Mouse (Mus musculus) heart, embryonic 15.5 days (tissue): ENCODE results near the gene 2810006K23Rik. TPM values are rescaled to one million over a fixed set of nuclear protein-coding genes. Genes with fewer than 3 reads are reported as not detected.
"Not testable (repeated sequence)": the region's sequence is repeated elsewhere in the genome, so short reads cannot be mapped to it uniquely, and the experiment has no call there.

Experiments
- ATAC-seq: fragments of 200-750 bp; cut with Nextera tagmentation; replicated peaks from 2 replicates; pipeline ENCODE4 v1.8.0; 2017; ENCODE audit warnings: low read depth, moderate TSS enrichment; ENCODE audit not compliant: insufficient number of reproducible peaks, insufficient read depth, low FRiP score
- H3K27ac ChIP-seq: fragments of 300-500 bp; sonication (generic); 2 replicates; pipeline ENCODE4 v1.5.1; 2015; ENCODE audit warnings: mild to moderate bottlenecking, inconsistent platforms
- H3K27me3 ChIP-seq: fragments of 300-500 bp; sonication (generic); 2 replicates; pipeline ENCODE4 v1.6.1; 2015; ENCODE audit warnings: inconsistent platforms
- H3K36me3 ChIP-seq: fragments of 300-500 bp; sonication (generic); 2 replicates; pipeline ENCODE4 v1.6.1; 2015; ENCODE audit warnings: mild to moderate bottlenecking, inconsistent platforms
- H3K4me1 ChIP-seq: fragments of 300-500 bp; sonication (generic); replicated peaks from 2 replicates; pipeline ENCODE4 v1.6.1; 2015; ENCODE audit warnings: inconsistent platforms
- H3K4me2 ChIP-seq: fragments of 300-500 bp; sonication (generic); 2 replicates; pipeline ENCODE4 v1.6.1; 2015; ENCODE audit warnings: inconsistent platforms, mild to moderate bottlenecking, moderate library complexity
- H3K4me3 ChIP-seq: fragments of 300-500 bp; sonication (generic); 2 replicates; pipeline ENCODE4 v1.5.1; 2015; ENCODE audit warnings: mild to moderate bottlenecking, inconsistent platforms
- H3K9ac ChIP-seq: fragments of 300-500 bp; sonication (generic); 2 replicates; pipeline ENCODE4 v1.6.1; 2015; ENCODE audit warnings: mild to moderate bottlenecking, inconsistent platforms
- H3K9me3 ChIP-seq: fragments of 300-500 bp; sonication (generic); replicated peaks from 2 replicates; pipeline ENCODE4 v1.6.1; 2016; ENCODE audit warnings: inconsistent platforms
- WGBS: fragments of 180-500 bp; shearing (Covaris S2); methylation state at CpG from one replicate; pipeline ENCODE4 v1.1.7; 2015; ENCODE audit warnings: mixed read lengths; 5-methylcytosine and 5-hydroxymethylcytosine counted together
- polyA plus RNA-seq: library from polyadenylated mRNA; unstranded; fragments of >200 nt; fragmentation: Nextera tagmentation; extraction: Ambion mirVana; gene quantifications from 2 replicates; pipeline ENCODE4 v1.2.1, GENCODE M21; 2015

2810006K23Rik gene
- polyA plus RNA-seq, 1 experiment from 2014 or later: 19.0 TPM

DNA sequence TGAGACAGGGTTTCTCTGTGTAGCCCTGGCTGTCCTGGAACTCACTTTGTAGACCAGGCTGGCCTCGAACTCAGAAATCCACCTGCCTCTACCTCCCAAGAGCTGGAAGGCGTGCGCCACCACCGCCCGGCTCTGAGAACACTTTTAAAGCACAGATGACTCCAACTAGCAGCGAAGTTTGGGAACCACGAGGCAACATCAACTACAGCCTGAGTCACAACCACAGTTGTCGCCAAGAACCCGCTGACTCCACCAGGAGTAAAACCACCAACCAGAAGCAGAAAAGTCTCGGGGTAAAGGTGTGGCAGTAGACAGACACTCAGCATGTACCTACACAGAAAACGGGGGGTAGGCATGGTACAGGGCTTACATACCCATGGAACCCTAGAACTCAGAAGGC lies 17.8 kb upstream of the 2810006K23Rik start:
- Histone ChIP-seq H3K27ac (no peak overlapping the region), H3K4me2 (no peak overlapping the region), H3K27me3 (no peaks in the 10 kb centered on the region), H3K36me3 (peaks cover 67% of the 10 kb centered on the region), H3K4me1 (no peaks in the 10 kb centered on the region; the same call in 1 of the 2 replicates), H3K9ac (no peak overlapping the region), H3K9me3 (no peaks in the 10 kb centered on the region), H3K4me3 (no peak overlapping the region)
- WGBS: 91% methylated on average over 11 of the region's 11 CpGs
- ATAC-seq: no peak

DNA sequence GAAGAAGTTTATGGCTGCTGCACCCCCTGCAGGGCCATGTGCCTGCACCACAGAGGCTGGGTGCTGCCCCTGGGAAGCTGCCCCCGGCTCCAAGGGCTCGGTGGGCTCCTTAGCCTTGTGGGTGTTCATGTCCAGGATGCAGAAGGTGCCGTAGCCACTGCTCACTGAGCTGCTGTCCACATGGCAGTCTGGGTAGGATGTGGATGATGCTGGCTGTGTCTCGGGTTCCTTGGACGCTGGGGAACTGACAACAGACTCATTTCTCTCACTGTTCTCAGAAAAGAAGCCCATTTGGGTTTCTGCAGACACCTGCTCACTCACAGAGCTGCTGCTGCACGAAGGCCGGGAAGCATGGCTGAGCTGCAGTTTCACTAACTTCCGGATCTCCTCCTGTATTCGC lies 12.4 kb upstream of the 2810006K23Rik start:
- WGBS: 91% methylated on average over 9 of the region's 9 CpGs
- H3K4me2 ChIP-seq: no peak overlapping the region
- no peak overlapping the region for H3K27ac ChIP-seq
- no peaks in the 10 kb centered on the region for H3K9me3 ChIP-seq
- no peaks in the 10 kb centered on the region for H3K27me3 ChIP-seq
- H3K9ac ChIP-seq: no peak overlapping the region
- ATAC-seq: no peak
- no peaks in the 10 kb centered on the region for H3K4me1 ChIP-seq
- no peak overlapping the region for H3K4me3 ChIP-seq
- H3K36me3 ChIP-seq: peaks cover 54% of the 10 kb centered on the region

- Histone ChIP-seq H3K27ac (no peak overlapping the region), H3K4me2 (no peak overlapping the region), H3K4me3 (no peak overlapping the region), H3K9ac (no peak overlapping the region), H3K4me1 (no peaks in the 10 kb centered on the region), H3K9me3 (no peaks in the 10 kb centered on the region), H3K36me3 (peaks cover 56% of the 10 kb centered on the region), H3K27me3 (no peaks in the 10 kb centered on the region)
- 93% methylated on average over 11 of the region's 11 CpGs for WGBS
- no peak for ATAC-seq
Measured at GRCm38 (mm10) chr5:124315941-124316340, 11.9 kb upstream of the 2810006K23Rik start.

- Histone ChIP-seq H3K27me3 (no peaks in the 10 kb centered on the region), H3K4me2 (no peak overlapping the region), H3K36me3 (peaks cover 51% of the 10 kb centered on the region), H3K4me3 (no peak overlapping the region), H3K9me3 (no peaks in the 10 kb centered on the region), H3K9ac (no peak overlapping the region), H3K27ac (no peak overlapping the region), H3K4me1 (no peaks in the 10 kb centered on the region)
- no peak for ATAC-seq
- WGBS: 80% methylated on average over 7 of the region's 7 CpGs
Measured at GRCm38 (mm10) chr5:124317648-124318047, 10.2 kb upstream of the 2810006K23Rik start.

DNA sequence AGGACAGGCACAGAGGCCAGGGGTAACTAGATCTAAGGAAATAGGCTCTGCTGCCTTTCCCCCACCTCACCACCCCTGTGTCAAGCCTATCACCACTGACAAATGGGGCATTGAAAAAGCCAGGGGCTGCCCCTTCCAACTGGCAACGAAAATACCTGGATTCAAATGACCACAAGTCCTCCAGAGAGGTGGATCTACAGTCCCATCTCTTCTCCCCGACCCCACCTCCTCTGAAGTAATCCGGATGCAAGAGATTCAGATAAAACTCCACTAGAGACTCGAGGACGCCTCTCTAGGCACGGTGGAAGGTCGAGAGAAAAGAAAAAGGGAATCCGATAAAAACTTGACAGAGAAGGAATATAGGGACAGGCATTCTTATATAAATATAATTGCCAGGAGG lies 1.1 kb upstream of the 2810006K23Rik start:
- Histone ChIP-seq H3K27ac (peak overlapping the region; percentile 98), H3K36me3 (0 out of 2 replicates have a peak, but pooled peaks cover 8% of the 10 kb centered on the region), H3K4me1 (peaks cover 16% of the 10 kb centered on the region), H3K9ac (peak overlapping the region; percentile 92), H3K27me3 (no peaks in the 10 kb centered on the region), H3K4me3 (peak overlapping the region; percentile 87), H3K9me3 (no peaks in the 10 kb centered on the region), H3K4me2 (peak overlapping the region; percentile 90)
- ATAC-seq: no peak
- 1% methylated on average over 8 of the region's 8 CpGs for WGBS

GRCm38 (mm10) chr5:124330086-124330485 lies 2.2 kb downstream of the 2810006K23Rik start:
- Histone ChIP-seq H3K27ac (no peak overlapping the region), H3K4me3 (no peak overlapping the region), H3K4me2 (no peak overlapping the region), H3K9me3 (no peaks in the 10 kb centered on the region), H3K9ac (no peak overlapping the region), H3K4me1 (peaks cover 35% of the 10 kb centered on the region), H3K27me3 (no peaks in the 10 kb centered on the region), H3K36me3 (no peaks in the 10 kb centered on the region)
- WGBS: 89% methylated on average over 6 of the region's 6 CpGs
- ATAC-seq: no peak

DNA sequence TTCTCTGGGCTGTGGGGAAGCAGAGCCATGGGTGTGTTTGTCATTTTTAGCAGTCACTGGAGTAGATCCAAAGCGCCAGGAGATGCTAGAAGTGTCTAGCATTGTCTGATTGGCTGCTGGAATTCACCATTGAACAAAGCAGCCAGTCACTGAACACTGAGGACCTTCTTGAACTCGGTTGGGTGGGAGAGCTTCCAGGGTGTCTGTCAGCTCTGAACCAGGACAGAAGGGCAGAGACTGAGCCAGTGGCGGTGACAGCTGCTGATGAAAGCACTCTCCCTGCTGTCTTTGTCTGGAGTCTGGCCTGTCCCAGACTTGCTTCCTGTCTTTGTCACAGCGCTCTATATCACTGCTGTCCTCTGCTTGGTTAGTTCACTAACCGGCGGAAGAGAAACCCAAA lies 6.5 kb downstream of the 2810006K23Rik start:
- H3K9me3 ChIP-seq: no peaks in the 10 kb centered on the region
- 13% methylated on average over 6 of the region's 6 CpGs for WGBS
- peak overlapping the region; percentile 24; the same call in 1 of the 2 replicates for H3K4me2 ChIP-seq
- H3K4me3 ChIP-seq: no peak overlapping the region
- no peak overlapping the region for H3K9ac ChIP-seq
- H3K36me3 ChIP-seq: no peaks in the 10 kb centered on the region
- H3K27me3 ChIP-seq: no peaks in the 10 kb centered on the region
- H3K27ac ChIP-seq: peak overlapping the region; percentile 86
- ATAC-seq: peak; percentile 85
- peaks cover 39% of the 10 kb centered on the region for H3K4me1 ChIP-seq

DNA sequence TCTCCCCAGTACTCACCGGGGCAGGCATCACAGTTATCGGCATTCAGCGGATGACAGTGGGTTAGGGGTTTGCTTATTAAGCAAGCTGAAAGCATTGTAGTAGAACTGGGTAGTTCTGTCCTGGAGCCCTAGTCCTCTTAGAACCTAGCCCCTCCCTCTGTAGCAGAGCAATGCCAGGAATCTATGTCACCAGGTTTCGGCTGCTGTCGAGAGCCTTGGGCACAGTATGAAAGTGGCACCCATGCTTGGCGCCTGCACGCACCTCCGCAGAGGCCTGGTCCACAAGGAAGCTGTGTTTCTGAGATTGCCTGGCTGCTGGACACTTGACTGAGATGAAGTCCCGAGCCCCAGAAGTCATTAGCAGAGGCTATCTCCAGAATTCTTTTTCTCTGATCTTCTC lies 9.2 kb downstream of the 2810006K23Rik start:
- Histone ChIP-seq H3K4me3 (no peak overlapping the region), H3K27ac (peak overlapping the region; percentile 27), H3K36me3 (peaks cover 4% of the 10 kb centered on the region; the same call in 1 of the 2 replicates), H3K27me3 (no peaks in the 10 kb centered on the region), H3K4me2 (no peak overlapping the region), H3K9me3 (no peaks in the 10 kb centered on the region), H3K4me1 (peaks cover 44% of the 10 kb centered on the region), H3K9ac (no peak overlapping the region)
- ATAC-seq: no peak
- 50% methylated on average over 9 of the region's 9 CpGs for WGBS

- Histone ChIP-seq H3K27me3 (no peaks in the 10 kb centered on the region), H3K9ac (no peak overlapping the region), H3K9me3 (no peaks in the 10 kb centered on the region), H3K27ac (no peak overlapping the region), H3K4me1 (peaks cover 44% of the 10 kb centered on the region), H3K4me3 (no peak overlapping the region), H3K36me3 (peaks cover 4% of the 10 kb centered on the region; the same call in 1 of the 2 replicates), H3K4me2 (no peak overlapping the region)
- ATAC-seq: no peak
- WGBS: 68% methylated on average over 9 of the region's 9 CpGs
Measured at GRCm38 (mm10) chr5:124337909-124338308, 10.0 kb downstream of the 2810006K23Rik start.

DNA sequence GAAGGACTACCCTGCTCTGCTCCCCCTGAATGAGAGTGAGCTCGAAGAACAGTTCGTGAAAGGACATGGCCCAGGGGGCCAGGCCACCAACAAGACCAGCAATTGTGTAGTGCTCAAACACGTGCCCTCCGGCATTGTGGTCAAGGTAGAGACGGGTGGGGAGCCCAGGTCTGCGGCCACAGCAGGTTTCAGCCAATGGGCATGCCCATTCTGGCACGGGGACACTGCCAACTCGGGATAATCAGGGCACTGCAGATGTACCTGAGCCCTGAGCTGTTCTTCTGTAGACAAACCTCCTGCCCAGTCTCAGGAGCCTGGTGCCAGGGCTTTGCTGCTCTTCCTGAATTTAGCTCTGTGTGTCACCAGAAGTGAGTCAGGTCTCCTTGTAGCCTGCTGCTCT lies 10.9 kb downstream of the 2810006K23Rik start:
- no peak for ATAC-seq
- 92% methylated on average over 8 of the region's 8 CpGs for WGBS
- no peak overlapping the region for H3K4me3 ChIP-seq
- no peaks in the 10 kb centered on the region for H3K27me3 ChIP-seq
- peaks cover 4% of the 10 kb centered on the region; the same call in 1 of the 2 replicates for H3K36me3 ChIP-seq
- H3K27ac ChIP-seq: 0 out of 2 replicates have a peak overlapping the region, but pooled peaks have one; percentile 3
- no peak overlapping the region for H3K4me2 ChIP-seq
- peaks cover 39% of the 10 kb centered on the region for H3K4me1 ChIP-seq
- no peaks in the 10 kb centered on the region for H3K9me3 ChIP-seq
- no peak overlapping the region for H3K9ac ChIP-seq

DNA sequence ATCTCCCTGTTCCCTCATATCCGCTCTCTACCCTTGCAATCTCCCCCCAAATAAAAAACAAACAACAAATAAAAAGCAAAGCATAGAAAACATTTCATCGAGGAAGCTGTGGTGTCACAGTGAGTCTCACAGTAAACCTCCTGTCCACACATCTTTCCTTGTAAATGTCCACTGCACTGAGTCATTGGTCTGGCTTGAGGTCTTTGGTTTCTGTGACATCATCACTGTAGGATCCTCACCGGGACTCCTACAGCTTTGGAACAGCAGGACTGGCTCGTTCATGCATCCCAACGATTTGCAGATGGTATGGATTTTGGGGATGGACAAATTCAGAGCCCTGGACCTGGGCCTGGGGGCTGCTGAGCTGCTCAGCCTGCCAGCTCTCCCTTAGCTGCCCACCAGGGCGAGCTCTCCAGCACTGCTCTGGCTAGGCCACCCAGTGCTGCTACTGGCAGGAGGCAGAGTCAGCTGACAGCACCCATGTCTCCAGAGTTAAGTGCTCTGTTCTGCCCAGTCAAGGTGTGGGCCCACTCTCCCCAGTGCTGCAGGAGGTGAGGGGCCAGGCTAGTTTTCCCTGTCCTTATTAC lies 14.0 kb downstream of the 2810006K23Rik start:
- Histone ChIP-seq H3K4me1 (peaks cover 22% of the 10 kb centered on the region), H3K36me3 (peaks cover 23% of the 10 kb centered on the region)
- H3K9ac ChIP-seq, ATAC-seq, H3K27me3 ChIP-seq, H3K27ac ChIP-seq, H3K9me3 ChIP-seq, H3K4me3 ChIP-seq, H3K4me2 ChIP-seq: not testable (repeated sequence)
- WGBS: 61% methylated on average over 6 of the region's 6 CpGs

DNA sequence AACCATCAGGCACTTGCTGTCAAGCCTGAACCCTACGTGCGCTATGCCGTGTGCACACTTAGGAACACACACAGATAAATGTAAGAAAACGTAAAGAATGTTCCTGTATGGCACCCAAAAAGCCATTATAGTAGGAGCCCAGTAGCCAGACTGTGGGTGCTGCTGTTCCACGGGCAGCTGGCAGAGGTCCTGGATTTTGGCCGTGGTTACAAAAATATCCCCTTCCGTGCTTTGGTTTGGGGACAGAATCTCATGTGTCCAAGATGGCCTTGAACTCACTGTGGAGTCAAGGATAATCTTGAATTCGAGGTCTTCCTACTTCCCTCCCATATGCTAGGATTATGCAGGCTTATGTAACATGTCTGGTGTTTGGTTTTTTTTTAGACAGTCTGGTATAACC lies 15.0 kb downstream of the 2810006K23Rik start:
- Histone ChIP-seq H3K27me3 (no peaks in the 10 kb centered on the region), H3K9ac (no peak overlapping the region), H3K27ac (no peak overlapping the region), H3K9me3 (no peaks in the 10 kb centered on the region), H3K4me2 (no peak overlapping the region), H3K4me3 (no peak overlapping the region), H3K4me1 (peaks cover 14% of the 10 kb centered on the region), H3K36me3 (peaks cover 27% of the 10 kb centered on the region)
- 77% methylated on average over 8 of the region's 8 CpGs for WGBS
- no peak for ATAC-seq
